Mouse (Mus musculus) liver, embryonic 14.5 days (tissue): ENCODE results near the gene Pde1a. TPM values are rescaled to one million over a fixed set of nuclear protein-coding genes. Genes with fewer than 3 reads are reported as not detected.
"Not testable (repeated sequence)": the region's sequence is repeated elsewhere in the genome, so short reads cannot be mapped to it uniquely, and the experiment has no call there.

Source experiments
- ATAC-seq: fragments of 200-750 bp; cut with Nextera tagmentation; 2 replicates; pipeline ENCODE4 v1.8.0; 2017; ENCODE audit warnings: moderate number of reproducible peaks, mild to moderate bottlenecking, moderate library complexity; ENCODE audit not compliant: insufficient read depth
- DNase-seq, 3 experiments: peaks; one replicate each; pipeline ENCODE4 v3.0.0-alpha.2; 2012 to 2013; ENCODE audit warnings: low read depth in 3 of 3, low spot score in 3 of 3
- H3K27ac ChIP-seq: fragments of 300-500 bp; sonication (generic); 2 replicates; pipeline ENCODE4 v1.5.1; 2014; ENCODE audit warnings: moderate library complexity, mild to moderate bottlenecking, control low read depth, inconsistent platforms
- H3K27me3 ChIP-seq: fragments of 300-500 bp; sonication (generic); 2 replicates; pipeline ENCODE4 v1.6.1; 2014; ENCODE audit warnings: mild to moderate bottlenecking, low read length, moderate library complexity; ENCODE audit not compliant: control insufficient read depth, insufficient read depth
- H3K36me3 ChIP-seq: fragments of 300-500 bp; sonication (generic); replicated peaks from 2 replicates; pipeline ENCODE4 v1.6.1; 2014; ENCODE audit warnings: low read depth; ENCODE audit not compliant: control insufficient read depth, insufficient read depth
- H3K4me1 ChIP-seq, 2 experiments: fragments of 200-500 bp in 1 of 2; fragments of 300-500 bp in 1 of 2; sonication (generic) in 1 of 2; replicated peaks; 2 replicates each; pipeline ENCODE4 v1.6.1; 2012 to 2014; ENCODE audit warnings: antibody characterized with exemption in 1 of 2, inconsistent platforms in 1 of 2, low read length in 1 of 2; ENCODE audit not compliant: control insufficient read depth in 2 of 2, insufficient read depth in 2 of 2
- H3K4me2 ChIP-seq: fragments of 300-500 bp; sonication (generic); 2 replicates; pipeline ENCODE4 v1.6.1; 2014; ENCODE audit warnings: low read depth, mild to moderate bottlenecking, control low read depth, moderate library complexity
- H3K4me3 ChIP-seq, 2 experiments: fragments of 200-500 bp in 1 of 2; fragments of 300-500 bp in 1 of 2; sonication (generic) in 1 of 2; 2 replicates each; pipeline ENCODE4 v1.5.1; 2012 to 2014; ENCODE audit warnings: low read depth in 2 of 2, low read length in 2 of 2, mild to moderate bottlenecking in 2 of 2, control low read depth in 1 of 2, inconsistent platforms in 1 of 2, moderate library complexity in 1 of 2; ENCODE audit not compliant: insufficient read depth in 1 of 2
- H3K9ac ChIP-seq: fragments of 300-500 bp; sonication (generic); replicated peaks from 2 replicates; pipeline ENCODE4 v1.6.1; 2014; ENCODE audit warnings: mild to moderate bottlenecking, control low read depth, moderate library complexity
- H3K9me3 ChIP-seq: fragments of 300-500 bp; sonication (generic); 2 replicates; pipeline ENCODE4 v1.6.1; 2016; ENCODE audit warnings: low read length, mixed read lengths; ENCODE audit not compliant: control insufficient read depth
- CTCF ChIP-seq: IDR thresholded peaks from 2 replicates; pipeline ENCODE4 v1.5.1; 2016; ENCODE audit warnings: antibody characterized with exemption, low read depth, control low read depth
- EP300 ChIP-seq: IDR thresholded peaks from 2 replicates; pipeline ENCODE4 v1.6.1; 2016; ENCODE audit warnings: antibody characterized with exemption, low read depth
- WGBS: fragments of 180-500 bp; shearing (Covaris S2); extraction: QIAGEN DNeasy Blood & Tissue Kit; methylation state at CpG from one replicate; pipeline ENCODE4 v1.1.7; 2014; ENCODE audit not compliant: insufficient replicate concordance; 5-methylcytosine and 5-hydroxymethylcytosine counted together
- polyA plus RNA-seq, 2 experiments: library from polyadenylated mRNA; depleted of rRNA in 1 of 2; stranded (reverse) in 1 of 2; unstranded in 1 of 2; fragments of >200 nt; fragmentation: Nextera tagmentation in 1 of 2; extraction: Ambion mirVana in 1 of 2; gene quantifications; 2 replicates each; pipeline versions ENCODE4 v1.2.1 to v1.2.3; 2012 to 2014

The Pde1a gene
- polyA plus RNA-seq, 2 experiments, result 1.4 to 2.7 TPM

- H3K36me3 ChIP-seq, result no peaks in the 10 kb centered on the region
- no peak for TF ChIP-seq CTCF
- no peaks in the 10 kb centered on the region for H3K9me3 ChIP-seq
Observed at GRCm38 (mm10) chr2:79883631-79884350, 245.5 kb downstream of the Pde1a start.

GRCm38 (mm10) chr2:79883210-79883609 lies 246.0 kb downstream of the Pde1a start:
- Histone ChIP-seq H3K27me3 (no peaks in the 10 kb centered on the region), H3K36me3 (no peaks in the 10 kb centered on the region), H3K9me3 (no peaks in the 10 kb centered on the region), H3K4me2 (no peak overlapping the region), H3K4me1 (no peaks in the 10 kb centered on the region), H3K9ac (no peak overlapping the region), H3K4me3 (no peak overlapping the region), H3K27ac (no peak overlapping the region)
- no peak for TF ChIP-seq CTCF
- TF ChIP-seq EP300, result no peak
- 70% methylated on average over 4 of the region's 4 CpGs for WGBS
- ATAC-seq (no peak), DNase-seq (no peak)

More at GRCm38 (mm10) chr2:79883631-79884350, 245.5 kb downstream of the Pde1a start:
- WGBS, result 63% methylated on average over 6 of the region's 6 CpGs
- Histone ChIP-seq H3K4me1 (no peaks in the 10 kb centered on the region), H3K9ac (no peak overlapping the region), H3K27ac (no peak overlapping the region), H3K4me2 (no peak overlapping the region), H3K4me3 (no peak overlapping the region), H3K27me3 (no peaks in the 10 kb centered on the region)
- DNase-seq (no peak), ATAC-seq (no peak)

- Histone ChIP-seq H3K4me2 (no peak overlapping the region), H3K27ac (no peak overlapping the region), H3K36me3 (no peaks in the 10 kb centered on the region), H3K4me3 (no peak overlapping the region), H3K27me3 (no peaks in the 10 kb centered on the region), H3K4me1 (no peaks in the 10 kb centered on the region), H3K9ac (no peak overlapping the region), H3K9me3 (no peaks in the 10 kb centered on the region)
- no peak for TF ChIP-seq EP300
- peak; percentile 64 for TF ChIP-seq CTCF
- DNase-seq (peak; percentile 2 to 7 (median 6)), ATAC-seq (0 out of 2 replicates have a peak, but pooled peaks have one; percentile 26)
- WGBS, result 36% methylated on average over 9 of the region's 9 CpGs
Observed at GRCm38 (mm10) chr2:79865275-79865999, 263.8 kb downstream of the Pde1a start.

GRCm38 (mm10) chr2:79856874-79857273 lies 272.4 kb downstream of the Pde1a start:
- H3K27ac ChIP-seq, result no peak overlapping the region
- H3K27me3 ChIP-seq, result no peaks in the 10 kb centered on the region
- 67% methylated on average over 1 of the region's 1 CpGs for WGBS
- no peak overlapping the region for H3K4me3 ChIP-seq
- TF ChIP-seq EP300 (no peak), CTCF (no peak)
- H3K9me3 ChIP-seq, result no peaks in the 10 kb centered on the region
- H3K4me1 ChIP-seq, result no peaks in the 10 kb centered on the region
- no peak overlapping the region for H3K4me2 ChIP-seq
- no peaks in the 10 kb centered on the region for H3K36me3 ChIP-seq
- DNase-seq (no peak), ATAC-seq (no peak)
- H3K9ac ChIP-seq, result no peak overlapping the region

- ATAC-seq, H3K27ac ChIP-seq, H3K4me2 ChIP-seq, DNase-seq, H3K4me3 ChIP-seq, H3K9ac ChIP-seq, H3K36me3 ChIP-seq, H3K9me3 ChIP-seq, H3K4me1 ChIP-seq, H3K27me3 ChIP-seq: not testable (repeated sequence)
- 64% methylated on average over 13 of the region's 13 CpGs for WGBS
Observed at GRCm38 (mm10) chr2:79847396-79847795, 281.9 kb downstream of the Pde1a start.
